Mouse (Mus musculus): Measurements from ENCODE around the gene Teddm1a. TPM values are rescaled to one million over a fixed set of nuclear protein-coding genes. Genes with fewer than 3 reads are reported as not detected.

Gene Teddm1a
- polyA plus RNA-seq, 1 experiment from 2014 or later: not detected

- Histone ChIP-seq H3K9me3 (ENCODE audit: low read length) (no peaks in the 10 kb centered on the region), H3K9ac (replicated peaks; ENCODE audit: low read length) (no peak overlapping the region), H3K36me3 (ENCODE audit: insufficient read depth, low read length) (peaks cover 53% of the 10 kb centered on the region), H3K4me2 (replicated peaks; ENCODE audit: low read depth, low read length) (no peak overlapping the region), H3K27me3 (ENCODE audit: insufficient read depth, low read length) (no peaks in the 10 kb centered on the region), H3K4me1 (ENCODE audit: insufficient read depth, low read length) (peaks cover 12% of the 10 kb centered on the region), H3K27ac (ENCODE audit: low read length) (no peak overlapping the region), H3K4me3 (ENCODE audit: low read length) (no peak overlapping the region)
- ATAC-seq (ENCODE audit: low FRiP score, low TSS enrichment): no peak
- WGBS: 86% methylated on average over 13 of the region's 13 CpGs
These were observed 11.5 kb downstream of the Teddm1a start for GRCm38 (mm10) chr1:153903006-153903405.

- Histone ChIP-seq H3K36me3 (ENCODE audit: insufficient read depth, low read length) (peaks cover 63% of the 10 kb centered on the region), H3K4me3 (ENCODE audit: low read length) (no peak overlapping the region), H3K9me3 (ENCODE audit: low read length) (no peaks in the 10 kb centered on the region), H3K27me3 (ENCODE audit: insufficient read depth, low read length) (no peaks in the 10 kb centered on the region), H3K27ac (ENCODE audit: low read length) (no peak overlapping the region), H3K4me2 (replicated peaks; ENCODE audit: low read depth, low read length) (no peak overlapping the region), H3K4me1 (ENCODE audit: insufficient read depth, low read length) (peaks cover 15% of the 10 kb centered on the region), H3K9ac (replicated peaks; ENCODE audit: low read length) (no peak overlapping the region)
- 88% methylated on average over 14 of the region's 14 CpGs for whole genome bisulfite sequencing
- ATAC-seq (ENCODE audit: low FRiP score, low TSS enrichment): no peak
These were observed 12.7 kb downstream of the Teddm1a start for GRCm38 (mm10) chr1:153904236-153904635.

- no peak overlapping the region for H3K4me2 ChIP-seq (replicated peaks; ENCODE audit: low read depth, low read length)
- H3K4me3 ChIP-seq (ENCODE audit: low read length): no peak overlapping the region
- H3K36me3 ChIP-seq (ENCODE audit: insufficient read depth, low read length): peaks cover 68% of the 10 kb centered on the region
- H3K27ac ChIP-seq (ENCODE audit: low read length): no peak overlapping the region
- peaks cover 15% of the 10 kb centered on the region for H3K4me1 ChIP-seq (ENCODE audit: insufficient read depth, low read length)
- H3K27me3 ChIP-seq (ENCODE audit: insufficient read depth, low read length): no peaks in the 10 kb centered on the region
- no peak for ATAC-seq (ENCODE audit: low FRiP score, low TSS enrichment)
- H3K9me3 ChIP-seq (ENCODE audit: low read length): no peaks in the 10 kb centered on the region
- no peak overlapping the region for H3K9ac ChIP-seq (replicated peaks; ENCODE audit: low read length)
- 97% methylated on average over 3 of the region's 3 CpGs for WGBS
These were observed 14.3 kb downstream of the Teddm1a start for GRCm38 (mm10) chr1:153905884-153906283.

- Histone ChIP-seq H3K4me3 (ENCODE audit: low read length) (no peak overlapping the region), H3K36me3 (ENCODE audit: insufficient read depth, low read length) (peaks cover 63% of the 10 kb centered on the region), H3K4me1 (ENCODE audit: insufficient read depth, low read length) (peaks cover 4% of the 10 kb centered on the region; the same call in 1 of the 2 replicates), H3K27me3 (ENCODE audit: insufficient read depth, low read length) (no peaks in the 10 kb centered on the region), H3K27ac (ENCODE audit: low read length) (no peak overlapping the region), H3K9me3 (ENCODE audit: low read length) (no peaks in the 10 kb centered on the region), H3K4me2 (replicated peaks; ENCODE audit: low read depth, low read length) (no peak overlapping the region), H3K9ac (replicated peaks; ENCODE audit: low read length) (no peak overlapping the region)
- no peak for ATAC-seq (ENCODE audit: low FRiP score, low TSS enrichment)
- 93% methylated on average over 6 of the region's 6 CpGs for WGBS
These were observed 16.7 kb downstream of the Teddm1a start for GRCm38 (mm10) chr1:153908208-153908607.

GRCm38 (mm10) chr1:153908741-153909140 is 17.2 kb downstream of the Teddm1a start:
- no peak for ATAC-seq (ENCODE audit: low FRiP score, low TSS enrichment)
- no peak overlapping the region for H3K4me3 ChIP-seq (ENCODE audit: low read length)
- 82% methylated on average over 4 of the region's 4 CpGs for WGBS
- H3K27me3 ChIP-seq (ENCODE audit: insufficient read depth, low read length): no peaks in the 10 kb centered on the region
- no peaks in the 10 kb centered on the region for H3K9me3 ChIP-seq (ENCODE audit: low read length)
- H3K36me3 ChIP-seq (ENCODE audit: insufficient read depth, low read length): peaks cover 57% of the 10 kb centered on the region
- H3K4me1 ChIP-seq (ENCODE audit: insufficient read depth, low read length): 0 out of 2 replicates have a peak, but pooled peaks cover 4% of the 10 kb centered on the region
- H3K9ac ChIP-seq (replicated peaks; ENCODE audit: low read length): no peak overlapping the region
- no peak overlapping the region for H3K4me2 ChIP-seq (replicated peaks; ENCODE audit: low read depth, low read length)
- no peak overlapping the region for H3K27ac ChIP-seq (ENCODE audit: low read length)

GRCm38 (mm10) chr1:153909213-153909962 is 17.8 kb downstream of the Teddm1a start:
- Histone ChIP-seq H3K4me2 (replicated peaks; ENCODE audit: low read depth, low read length) (no peak overlapping the region), H3K27ac (ENCODE audit: low read length) (peak overlapping the region; percentile 21; the same call in 1 of the 2 replicates), H3K27me3 (ENCODE audit: insufficient read depth, low read length) (no peaks in the 10 kb centered on the region), H3K4me3 (ENCODE audit: low read length) (no peak overlapping the region), H3K36me3 (ENCODE audit: insufficient read depth, low read length) (peaks cover 51% of the 10 kb centered on the region), H3K9me3 (ENCODE audit: low read length) (no peaks in the 10 kb centered on the region), H3K9ac (replicated peaks; ENCODE audit: low read length) (no peak overlapping the region), H3K4me1 (ENCODE audit: insufficient read depth, low read length) (0 out of 2 replicates have a peak, but pooled peaks cover 4% of the 10 kb centered on the region)
- ATAC-seq (ENCODE audit: low FRiP score, low TSS enrichment): no peak
- WGBS: 67% methylated on average over 10 of the region's 10 CpGs

GRCm38 (mm10) chr1:153909963-153910291 is 18.4 kb downstream of the Teddm1a start:
- Histone ChIP-seq H3K36me3 (ENCODE audit: insufficient read depth, low read length) (peaks cover 46% of the 10 kb centered on the region), H3K27me3 (ENCODE audit: insufficient read depth, low read length) (no peaks in the 10 kb centered on the region), H3K27ac (ENCODE audit: low read length) (peak overlapping the region; percentile 21; the same call in 1 of the 2 replicates), H3K4me3 (ENCODE audit: low read length) (no peak overlapping the region), H3K9ac (replicated peaks; ENCODE audit: low read length) (no peak overlapping the region), H3K9me3 (ENCODE audit: low read length) (no peaks in the 10 kb centered on the region), H3K4me2 (replicated peaks; ENCODE audit: low read depth, low read length) (no peak overlapping the region), H3K4me1 (ENCODE audit: insufficient read depth, low read length) (0 out of 2 replicates have a peak, but pooled peaks cover 4% of the 10 kb centered on the region)
- WGBS: 66% methylated on average over 9 of the region's 9 CpGs
- ATAC-seq (ENCODE audit: low FRiP score, low TSS enrichment): no peak

- H3K27ac ChIP-seq (ENCODE audit: low read length): peak overlapping the region; percentile 21
- peaks cover 41% of the 10 kb centered on the region for H3K36me3 ChIP-seq (ENCODE audit: insufficient read depth, low read length)
- WGBS: 90% methylated on average over 5 of the region's 5 CpGs
- 0 out of 2 replicates have a peak, but pooled peaks cover 4% of the 10 kb centered on the region for H3K4me1 ChIP-seq (ENCODE audit: insufficient read depth, low read length)
- no peaks in the 10 kb centered on the region for H3K27me3 ChIP-seq (ENCODE audit: insufficient read depth, low read length)
- no peak overlapping the region for H3K4me3 ChIP-seq (ENCODE audit: low read length)
- ATAC-seq (ENCODE audit: low FRiP score, low TSS enrichment): no peak
- no peak overlapping the region for H3K4me2 ChIP-seq (replicated peaks; ENCODE audit: low read depth, low read length)
- H3K9me3 ChIP-seq (ENCODE audit: low read length): no peaks in the 10 kb centered on the region
- H3K9ac ChIP-seq (replicated peaks; ENCODE audit: low read length): no peak overlapping the region
These were observed 18.9 kb downstream of the Teddm1a start for GRCm38 (mm10) chr1:153910423-153910822.

- 0 out of 2 replicates have a peak, but pooled peaks cover 4% of the 10 kb centered on the region for H3K4me1 ChIP-seq (ENCODE audit: insufficient read depth, low read length)
These were observed 19.8 kb downstream of the Teddm1a start for GRCm38 (mm10) chr1:153911276-153911795.

GRCm38 (mm10) chr1:153913869-153914268 is 22.3 kb downstream of the Teddm1a start:
- no peak for ATAC-seq (ENCODE audit: low FRiP score, low TSS enrichment)
- Histone ChIP-seq H3K27ac (ENCODE audit: low read length) (no peak overlapping the region), H3K9ac (replicated peaks; ENCODE audit: low read length) (no peak overlapping the region), H3K9me3 (ENCODE audit: low read length) (no peaks in the 10 kb centered on the region), H3K4me2 (replicated peaks; ENCODE audit: low read depth, low read length) (no peak overlapping the region), H3K36me3 (ENCODE audit: insufficient read depth, low read length) (peaks cover 6% of the 10 kb centered on the region), H3K27me3 (ENCODE audit: insufficient read depth, low read length) (no peaks in the 10 kb centered on the region), H3K4me1 (ENCODE audit: insufficient read depth, low read length) (0 out of 2 replicates have a peak, but pooled peaks cover 2% of the 10 kb centered on the region), H3K4me3 (ENCODE audit: low read length) (no peak overlapping the region)
- WGBS: 78% methylated on average over 3 of the region's 3 CpGs

More at GRCm38 (mm10) chr1:153911276-153911795, 19.8 kb downstream of the Teddm1a start:
- H3K9me3 ChIP-seq (ENCODE audit: low read length): no peaks in the 10 kb centered on the region
- H3K4me2 ChIP-seq (replicated peaks; ENCODE audit: low read depth, low read length): no peak overlapping the region
- H3K4me3 ChIP-seq (ENCODE audit: low read length): no peak overlapping the region
- no peak overlapping the region for H3K9ac ChIP-seq (replicated peaks; ENCODE audit: low read length)
- H3K36me3 ChIP-seq (ENCODE audit: insufficient read depth, low read length): peaks cover 32% of the 10 kb centered on the region
- 80% methylated on average over 6 of the region's 6 CpGs for WGBS
- ATAC-seq (ENCODE audit: low FRiP score, low TSS enrichment): no peak
- peak overlapping the region; percentile 38; the same call in 1 of the 2 replicates for H3K27ac ChIP-seq (ENCODE audit: low read length)
- no peaks in the 10 kb centered on the region for H3K27me3 ChIP-seq (ENCODE audit: insufficient read depth, low read length)

Data from kidney, embryonic 16.5 days (tissue).